Mouse (Mus musculus) telencephalon, adult 2 months (tissue): ENCODE results near the gene Rab11fip4.

Experiments used
- DNase-seq: peaks from one replicate; pipeline ENCODE4 v3.0.0-alpha.2; 2011; ENCODE audit warnings: low read depth, low spot score

Rab11fip4 gene

GRCm38 (mm10) chr11:79590664-79591590, at the start of gene Rab11fip4:
Gene Rab11fip4, plus strand, starts transcription at chr11:79591212.
- DNase-seq, result no peak

- DNase-seq, result no peak
Measured at GRCm38 (mm10) chr11:79552622-79553021, 38.4 kb upstream of the Rab11fip4 start.

GRCm38 (mm10) chr11:79560536-79560935, 30.5 kb upstream of the Rab11fip4 start:
- no peak for DNase-seq

GRCm38 (mm10) chr11:79563493-79563892, 27.5 kb upstream of the Rab11fip4 start:
- no peak for DNase-seq

GRCm38 (mm10) chr11:79566947-79567346, 24.1 kb upstream of the Rab11fip4 start:
- no peak for DNase-seq

- no peak for DNase-seq
Measured at GRCm38 (mm10) chr11:79568197-79568911, 22.7 kb upstream of the Rab11fip4 start.

- no peak for DNase-seq
Measured at GRCm38 (mm10) chr11:79570319-79570718, 20.7 kb upstream of the Rab11fip4 start.

- DNase-seq, result no peak
Measured at GRCm38 (mm10) chr11:79573836-79574235, 17.2 kb upstream of the Rab11fip4 start.

- DNase-seq, result no peak
Measured at GRCm38 (mm10) chr11:79575383-79576073, 15.5 kb upstream of the Rab11fip4 start.

GRCm38 (mm10) chr11:79577741-79578140, 13.3 kb upstream of the Rab11fip4 start:
- DNase-seq, result no peak

GRCm38 (mm10) chr11:79580660-79581059, 10.4 kb upstream of the Rab11fip4 start:
- no peak for DNase-seq

GRCm38 (mm10) chr11:79581257-79581656, 9.8 kb upstream of the Rab11fip4 start:
- DNase-seq, result no peak

- no peak for DNase-seq
Measured at GRCm38 (mm10) chr11:79584191-79584590, 6.8 kb upstream of the Rab11fip4 start.

- no peak for DNase-seq
Measured at GRCm38 (mm10) chr11:79589317-79590075, 1.5 kb upstream of the Rab11fip4 start.

GRCm38 (mm10) chr11:79591591-79591975, 571 bp downstream of the Rab11fip4 start:
- DNase-seq, result no peak

- DNase-seq, result no peak
Measured at GRCm38 (mm10) chr11:79593495-79593894, 2.5 kb downstream of the Rab11fip4 start.

GRCm38 (mm10) chr11:79610454-79610853, 19.4 kb downstream of the Rab11fip4 start:
- no peak for DNase-seq

- peak; percentile 62 for DNase-seq
Measured at GRCm38 (mm10) chr11:79611011-79611666, 20.1 kb downstream of the Rab11fip4 start.

- DNase-seq, result no peak
Measured at GRCm38 (mm10) chr11:79612046-79612600, 21.1 kb downstream of the Rab11fip4 start.

- no peak for DNase-seq
Measured at GRCm38 (mm10) chr11:79613084-79613483, 22.1 kb downstream of the Rab11fip4 start.
